Mouse (Mus musculus): ENCODE results near the gene Adam12.

GRCm38 (mm10) chr7:134230708-134231107, 1.2 kb downstream of the Adam12 start:
- TF ChIP-seq POLR2A (IDR thresholded peaks at IDR 0.05; ENCODE audit: extremely low read depth, insufficient read depth, low read length) (no peak), CTCF (IDR thresholded peaks at IDR 0.05; ENCODE audit: extremely low read depth, insufficient read depth, low read length) (no peak)

Measured in cortical plate, adult 2 months (tissue).